Mouse (Mus musculus): Measurements from ENCODE around the gene Dpy19l3. TPM values are rescaled to one million over a fixed set of nuclear protein-coding genes. Genes with fewer than 3 reads are reported as not detected.
A peak's percentile ranks its signal among the peaks of the same experiment; 100 is the strongest.

Gene Dpy19l3
- polyA plus RNA-seq, 1 experiment from 2014 or later = 39.5 TPM

GRCm38 (mm10) chr7:35686216-35686615 lies 68.0 kb downstream of the Dpy19l3 start:
- Histone ChIP-seq H3K4me1 (ENCODE audit: control insufficient read depth, insufficient read depth, low read length) (no peaks in the 10 kb centered on the region; the same call in 1 of the 2 replicates), H3K27me3 (ENCODE audit: control insufficient read depth, insufficient read depth, low read length) (no peaks in the 10 kb centered on the region), H3K27ac (replicated peaks; ENCODE audit: low read depth, low read length) (no peak overlapping the region), H3K9ac (replicated peaks; ENCODE audit: low read length) (no peak overlapping the region), H3K4me3 (ENCODE audit: low read depth, low read length) (no peak overlapping the region), H3K36me3 (replicated peaks; ENCODE audit: control insufficient read depth, insufficient read depth, low read depth, low read length) (no peaks in the 10 kb centered on the region), H3K4me2 (ENCODE audit: low read depth, low read length) (no peak overlapping the region), H3K9me3 (replicated peaks; ENCODE audit: control insufficient read depth, low read length) (no peaks in the 10 kb centered on the region)
- no peak for DNase-seq (ENCODE audit: low spot score)
- 54% methylated on average over 11 of the region's 11 CpGs for WGBS
- ATAC-seq (replicated peaks; ENCODE audit: insufficient number of reproducible peaks, low FRiP score, low TSS enrichment, low read depth) = peak; percentile 65; the same call in 1 of the 2 replicates

- DNase-seq (ENCODE audit: low spot score) (no peak), ATAC-seq (replicated peaks; ENCODE audit: insufficient number of reproducible peaks, low FRiP score, low TSS enrichment, low read depth) (no peak)
- Histone ChIP-seq H3K36me3 (replicated peaks; ENCODE audit: control insufficient read depth, insufficient read depth, low read depth, low read length) (no peaks in the 10 kb centered on the region), H3K4me3 (ENCODE audit: low read depth, low read length) (no peak overlapping the region), H3K9me3 (replicated peaks; ENCODE audit: control insufficient read depth, low read length) (no peaks in the 10 kb centered on the region), H3K9ac (replicated peaks; ENCODE audit: low read length) (no peak overlapping the region), H3K4me1 (ENCODE audit: control insufficient read depth, insufficient read depth, low read length) (no peaks in the 10 kb centered on the region; the same call in 1 of the 2 replicates), H3K27ac (replicated peaks; ENCODE audit: low read depth, low read length) (no peak overlapping the region), H3K4me2 (ENCODE audit: low read depth, low read length) (no peak overlapping the region), H3K27me3 (ENCODE audit: control insufficient read depth, insufficient read depth, low read length) (no peaks in the 10 kb centered on the region)
- 63% methylated on average over 6 of the region's 6 CpGs for WGBS
These were observed 70.7 kb downstream of the Dpy19l3 start for GRCm38 (mm10) chr7:35683409-35684122.

GRCm38 (mm10) chr7:35681559-35681958 lies 72.7 kb downstream of the Dpy19l3 start:
- H3K4me1 ChIP-seq (ENCODE audit: control insufficient read depth, insufficient read depth, low read length) = no peaks in the 10 kb centered on the region
- no peak overlapping the region for H3K9ac ChIP-seq (replicated peaks; ENCODE audit: low read length)
- no peak overlapping the region for H3K27ac ChIP-seq (replicated peaks; ENCODE audit: low read depth, low read length)
- H3K9me3 ChIP-seq (replicated peaks; ENCODE audit: control insufficient read depth, low read length) = no peaks in the 10 kb centered on the region
- ATAC-seq (replicated peaks; ENCODE audit: insufficient number of reproducible peaks, low FRiP score, low TSS enrichment, low read depth) = no peak
- no peak overlapping the region for H3K4me2 ChIP-seq (ENCODE audit: low read depth, low read length)
- WGBS = 79% methylated on average over 3 of the region's 3 CpGs
- H3K27me3 ChIP-seq (ENCODE audit: control insufficient read depth, insufficient read depth, low read length) = no peaks in the 10 kb centered on the region
- H3K4me3 ChIP-seq (ENCODE audit: low read depth, low read length) = no peak overlapping the region
- H3K36me3 ChIP-seq (replicated peaks; ENCODE audit: control insufficient read depth, insufficient read depth, low read depth, low read length) = no peaks in the 10 kb centered on the region
- DNase-seq (ENCODE audit: low spot score) = no peak

DNA sequence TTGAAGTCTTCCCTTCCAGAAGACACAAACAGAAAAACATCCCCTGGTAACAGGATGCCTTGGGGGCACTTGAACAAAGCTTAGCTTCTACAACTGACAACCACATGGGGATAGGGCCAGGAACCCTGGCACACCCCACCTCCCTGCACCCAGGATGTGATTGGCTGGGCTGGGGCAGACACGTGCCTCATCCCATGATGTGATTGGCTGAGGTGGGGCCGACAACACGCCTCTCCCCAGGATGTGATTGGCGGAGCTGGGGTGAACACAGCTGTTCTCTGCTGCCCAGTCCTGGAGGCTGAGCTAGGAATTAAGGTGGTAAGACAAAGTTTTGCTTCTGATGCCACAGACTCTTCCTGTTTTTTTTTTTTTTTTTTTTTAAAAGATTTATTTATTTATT lies 75.3 kb downstream of the Dpy19l3 start:
- ATAC-seq (replicated peaks; ENCODE audit: insufficient number of reproducible peaks, low FRiP score, low TSS enrichment, low read depth) = no peak

DNA sequence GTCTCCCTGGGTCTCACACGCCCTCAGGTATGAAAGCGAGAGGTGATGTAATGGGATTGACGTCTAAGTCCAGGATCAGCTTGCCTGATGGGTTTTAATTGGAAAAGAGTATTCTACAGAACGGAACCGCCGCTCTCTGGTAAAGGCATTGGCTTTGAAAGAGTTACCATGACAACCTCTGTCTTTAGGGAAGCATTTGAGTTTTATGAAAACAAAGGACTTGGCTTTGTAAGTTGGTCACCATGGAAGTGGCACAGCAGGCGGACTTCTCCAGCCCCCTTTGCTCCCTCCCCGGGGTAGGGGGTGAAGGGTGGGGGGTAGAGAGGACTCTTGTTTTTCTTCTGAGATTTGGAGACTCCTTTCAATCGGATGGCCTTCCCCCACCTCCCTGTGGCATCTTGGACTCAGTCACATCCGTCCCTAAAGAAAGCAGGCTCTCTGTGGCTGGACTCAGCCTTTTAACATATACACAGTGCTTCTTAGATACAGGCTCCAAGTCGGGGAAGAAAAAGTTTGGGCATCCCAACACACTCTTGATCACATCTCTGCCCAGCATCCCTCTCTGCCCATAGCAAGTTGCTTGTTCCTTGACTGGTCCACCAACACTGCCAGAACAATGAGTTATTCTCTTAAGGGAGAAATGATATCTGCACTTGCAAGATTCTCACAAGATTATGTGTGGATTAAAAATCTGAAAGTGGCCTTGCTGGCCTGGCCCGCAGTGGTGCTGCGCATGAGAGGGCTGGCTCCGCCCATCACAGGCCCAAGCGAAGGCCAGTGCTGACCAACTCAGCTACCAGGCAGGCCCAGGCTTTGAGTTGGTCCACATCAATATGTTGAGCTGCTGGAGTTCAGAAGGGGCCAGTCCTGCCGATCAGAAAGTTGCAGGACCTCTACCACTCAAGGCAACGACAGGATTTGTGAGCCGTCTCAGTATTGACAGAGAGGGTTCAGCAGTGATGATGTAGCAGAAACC lies 85.9 kb downstream of the Dpy19l3 start:
- H3K4me2 ChIP-seq (ENCODE audit: low read depth, low read length) = no peak overlapping the region; the same call in 1 of the 2 replicates
- H3K27ac ChIP-seq (replicated peaks; ENCODE audit: low read depth, low read length) = 0 out of 2 replicates have a peak overlapping the region, but pooled peaks have one; percentile 0
- DNase-seq (ENCODE audit: low spot score) = peak; percentile 66
- ATAC-seq (replicated peaks; ENCODE audit: insufficient number of reproducible peaks, low FRiP score, low TSS enrichment, low read depth) = peak; percentile 60
- H3K27me3 ChIP-seq (ENCODE audit: control insufficient read depth, insufficient read depth, low read length) = no peaks in the 10 kb centered on the region
- WGBS = 45% methylated on average over 18 of the region's 18 CpGs
- no peaks in the 10 kb centered on the region for H3K9me3 ChIP-seq (replicated peaks; ENCODE audit: control insufficient read depth, low read length)
- H3K4me3 ChIP-seq (ENCODE audit: low read depth, low read length) = no peak overlapping the region
- no peak overlapping the region for H3K9ac ChIP-seq (replicated peaks; ENCODE audit: low read length)
- H3K4me1 ChIP-seq (ENCODE audit: control insufficient read depth, insufficient read depth, low read length) = no peaks in the 10 kb centered on the region
- no peaks in the 10 kb centered on the region for H3K36me3 ChIP-seq (replicated peaks; ENCODE audit: control insufficient read depth, insufficient read depth, low read depth, low read length)

More for the DNA sequence above, 75.3 kb downstream of the Dpy19l3 start:
- Histone ChIP-seq H3K4me3 (ENCODE audit: low read depth, low read length) (no peak overlapping the region), H3K4me2 (ENCODE audit: low read depth, low read length) (no peak overlapping the region), H3K36me3 (replicated peaks; ENCODE audit: control insufficient read depth, insufficient read depth, low read depth, low read length) (no peaks in the 10 kb centered on the region), H3K27ac (replicated peaks; ENCODE audit: low read depth, low read length) (no peak overlapping the region), H3K9me3 (replicated peaks; ENCODE audit: control insufficient read depth, low read length) (no peaks in the 10 kb centered on the region), H3K27me3 (ENCODE audit: control insufficient read depth, insufficient read depth, low read length) (no peaks in the 10 kb centered on the region), H3K4me1 (ENCODE audit: control insufficient read depth, insufficient read depth, low read length) (no peaks in the 10 kb centered on the region), H3K9ac (replicated peaks; ENCODE audit: low read length) (no peak overlapping the region)
- WGBS = 76% methylated on average over 4 of the region's 4 CpGs
- no peak for DNase-seq (ENCODE audit: low spot score)

DNA sequence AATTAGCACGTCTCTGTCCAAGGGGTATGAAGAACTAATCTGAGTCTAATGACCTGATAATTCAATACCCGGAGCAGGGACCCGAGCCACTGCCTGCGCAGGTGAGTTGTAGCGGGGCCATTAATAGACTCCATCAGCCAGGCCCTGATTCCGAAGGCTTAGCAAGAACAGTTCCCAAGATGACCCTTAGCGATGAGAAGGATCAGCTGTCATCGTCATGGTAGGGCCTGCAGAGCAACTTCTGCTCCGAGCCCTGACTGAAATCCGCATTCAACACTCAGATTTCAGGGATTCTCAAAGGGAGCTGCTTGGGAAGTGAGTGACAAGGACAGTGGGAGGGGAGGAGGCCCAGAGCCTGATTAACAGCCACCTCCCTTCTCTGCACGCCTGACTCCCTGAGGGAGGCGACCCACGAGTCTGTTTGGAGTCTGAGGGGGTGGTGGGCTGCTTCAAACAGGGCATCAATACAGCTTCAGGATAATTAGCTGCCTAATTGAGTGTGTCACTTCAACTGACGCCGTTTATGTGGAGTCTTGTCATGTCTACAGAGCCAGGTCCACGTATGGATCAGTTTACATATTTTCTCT lies 90.4 kb downstream of the Dpy19l3 start:
- no peaks in the 10 kb centered on the region for H3K4me1 ChIP-seq (ENCODE audit: control insufficient read depth, insufficient read depth, low read length)
- no peaks in the 10 kb centered on the region for H3K9me3 ChIP-seq (replicated peaks; ENCODE audit: control insufficient read depth, low read length)
- H3K4me3 ChIP-seq (ENCODE audit: low read depth, low read length) = no peak overlapping the region
- WGBS = 57% methylated on average over 16 of the region's 16 CpGs
- ATAC-seq (replicated peaks; ENCODE audit: insufficient number of reproducible peaks, low FRiP score, low TSS enrichment, low read depth) (no peak), DNase-seq (ENCODE audit: low spot score) (no peak)
- no peak overlapping the region for H3K27ac ChIP-seq (replicated peaks; ENCODE audit: low read depth, low read length)
- H3K9ac ChIP-seq (replicated peaks; ENCODE audit: low read length) = no peak overlapping the region
- H3K27me3 ChIP-seq (ENCODE audit: control insufficient read depth, insufficient read depth, low read length) = no peaks in the 10 kb centered on the region
- H3K4me2 ChIP-seq (ENCODE audit: low read depth, low read length) = no peak overlapping the region
- H3K36me3 ChIP-seq (replicated peaks; ENCODE audit: control insufficient read depth, insufficient read depth, low read depth, low read length) = no peaks in the 10 kb centered on the region

DNA sequence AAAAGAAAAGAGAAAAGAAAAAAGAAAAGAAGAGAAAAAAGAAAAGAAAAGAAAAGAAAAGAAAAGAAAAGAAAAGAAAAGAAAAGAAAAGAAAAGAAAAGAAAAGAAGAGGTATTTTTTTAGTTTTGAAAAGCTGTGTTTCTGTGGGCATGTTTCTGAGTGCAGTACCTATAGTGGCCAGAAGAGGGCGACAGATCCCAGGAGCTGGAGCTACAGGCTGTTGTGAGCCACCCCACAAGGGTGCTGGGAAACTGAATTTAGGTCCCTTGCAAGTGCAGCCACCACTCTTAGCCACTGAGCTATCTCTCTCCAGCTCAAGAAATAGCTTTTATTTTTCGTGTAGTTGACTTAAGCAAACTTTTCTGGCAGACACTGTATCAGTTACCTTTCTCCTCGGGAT lies 95.1 kb downstream of the Dpy19l3 start:
- Histone ChIP-seq H3K4me1 (ENCODE audit: control insufficient read depth, insufficient read depth, low read length) (no peaks in the 10 kb centered on the region), H3K27ac (replicated peaks; ENCODE audit: low read depth, low read length) (no peak overlapping the region), H3K4me3 (ENCODE audit: low read depth, low read length) (no peak overlapping the region), H3K36me3 (replicated peaks; ENCODE audit: control insufficient read depth, insufficient read depth, low read depth, low read length) (no peaks in the 10 kb centered on the region), H3K27me3 (ENCODE audit: control insufficient read depth, insufficient read depth, low read length) (no peaks in the 10 kb centered on the region), H3K4me2 (ENCODE audit: low read depth, low read length) (no peak overlapping the region), H3K9ac (replicated peaks; ENCODE audit: low read length) (no peak overlapping the region), H3K9me3 (replicated peaks; ENCODE audit: control insufficient read depth, low read length) (no peaks in the 10 kb centered on the region)
- ATAC-seq (replicated peaks; ENCODE audit: insufficient number of reproducible peaks, low FRiP score, low TSS enrichment, low read depth) (no peak), DNase-seq (ENCODE audit: low spot score) (no peak)
- WGBS = 58% methylated on average over 3 of the region's 3 CpGs
